Mouse (Mus musculus): ENCODE measurements around the gene Vamp8. TPM values are rescaled to one million over a fixed set of nuclear protein-coding genes. Genes with fewer than 3 reads are reported as not detected.

Gene Vamp8
- polyA plus RNA-seq (2015; fragmentation: Nextera tagmentation; extraction: Ambion mirVana): 15.3 and 16.0 TPM in 2 replicates

DNA sequence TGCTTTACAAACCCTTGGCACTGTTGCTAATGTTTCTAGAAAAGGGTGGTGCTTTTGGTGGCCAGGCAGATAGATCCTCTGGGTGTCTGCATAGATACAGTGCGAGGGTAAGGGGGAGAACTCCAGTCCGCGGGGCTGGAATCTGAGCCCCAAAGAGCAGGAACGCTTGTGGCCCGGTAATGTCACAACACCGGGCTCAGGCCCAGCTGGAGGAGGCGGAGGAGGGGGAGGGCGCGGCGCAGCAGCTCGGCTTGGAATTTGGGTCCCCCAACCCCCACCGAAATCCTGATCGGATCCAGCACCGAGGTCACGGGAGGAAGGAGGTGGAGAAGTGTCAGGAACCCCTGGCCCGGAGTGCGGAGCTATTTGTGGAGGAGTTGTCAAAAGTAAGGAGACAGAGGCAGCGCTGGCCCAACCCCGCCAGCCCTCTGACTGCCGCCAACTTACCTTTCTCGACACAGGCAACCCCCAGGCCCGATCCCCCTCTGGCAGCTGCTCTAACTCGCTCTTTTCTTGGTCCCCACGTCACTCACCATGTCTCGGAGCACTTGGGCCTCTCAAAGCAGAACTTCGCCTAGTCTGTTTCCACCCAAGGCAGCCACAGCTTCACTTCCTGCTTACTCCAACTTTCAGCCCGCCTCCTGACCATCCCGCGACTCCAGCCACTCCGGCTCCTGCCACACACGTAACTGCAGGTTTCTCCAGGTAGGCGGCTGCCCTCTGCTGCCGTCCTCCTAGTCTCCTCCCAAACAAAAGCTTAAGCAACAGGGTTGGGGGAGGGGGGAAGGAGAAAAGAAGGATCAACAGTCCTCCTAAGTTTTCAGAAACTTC lies at the start of gene Vamp8:
Vamp8 (minus strand) TSS at position 763 of the 831 bp plus-strand sequence.
- no peak for ATAC-seq
- 2% methylated on average over 33 of the region's 33 CpGs for WGBS
- H3K9ac ChIP-seq (ENCODE audit: low read depth, low read length): peak within 1 kb of the TSS; percentile 45; the same call in 1 of the 2 replicates
- no peaks in the 10 kb centered on the region for H3K36me3 ChIP-seq (ENCODE audit: control insufficient read depth, insufficient read depth, low read length)
- H3K27ac ChIP-seq (ENCODE audit: low read length): no peak within 1 kb of the TSS
- peaks cover 15% of the 10 kb centered on the region for H3K27me3 ChIP-seq (ENCODE audit: control insufficient read depth, insufficient read depth, low read depth, low read length)
- peak within 1 kb of the TSS; percentile 24 for H3K4me3 ChIP-seq (ENCODE audit: low read depth, low read length)
- H3K4me2 ChIP-seq (ENCODE audit: low read length): peak within 1 kb of the TSS; percentile 40
- 0 out of 2 replicates have a peak, but pooled peaks cover 3% of the 10 kb centered on the region for H3K4me1 ChIP-seq (ENCODE audit: control insufficient read depth, insufficient read depth, low read length)
- H3K9me3 ChIP-seq (replicated peaks; ENCODE audit: control insufficient read depth, low read length, poor library complexity, severe bottlenecking): no peaks in the 10 kb centered on the region

GRCm38 (mm10) chr6:72439355-72440185 lies 49.1 kb upstream of the Vamp8 start, which contains the start of gene Mat2a:
TSS of gene Mat2a (minus strand) at chr6:72439558.
- ATAC-seq: peak; percentile 94
- Histone ChIP-seq H3K36me3 (ENCODE audit: control insufficient read depth, insufficient read depth, low read length) (peaks cover 14% of the 10 kb centered on the region), H3K27ac (ENCODE audit: low read length) (peak within 1 kb of the TSS; percentile 100), H3K4me3 (ENCODE audit: low read depth, low read length) (peak within 1 kb of the TSS; percentile 99), H3K4me1 (ENCODE audit: control insufficient read depth, insufficient read depth, low read length) (peaks cover 34% of the 10 kb centered on the region), H3K9ac (ENCODE audit: low read depth, low read length) (peak within 1 kb of the TSS; percentile 100), H3K9me3 (replicated peaks; ENCODE audit: control insufficient read depth, low read length, poor library complexity, severe bottlenecking) (no peaks in the 10 kb centered on the region), H3K27me3 (ENCODE audit: control insufficient read depth, insufficient read depth, low read depth, low read length) (no peaks in the 10 kb centered on the region), H3K4me2 (ENCODE audit: low read length) (peak within 1 kb of the TSS; percentile 95)
- under 1% methylated on average over 69 of the region's 77 CpGs for WGBS

DNA sequence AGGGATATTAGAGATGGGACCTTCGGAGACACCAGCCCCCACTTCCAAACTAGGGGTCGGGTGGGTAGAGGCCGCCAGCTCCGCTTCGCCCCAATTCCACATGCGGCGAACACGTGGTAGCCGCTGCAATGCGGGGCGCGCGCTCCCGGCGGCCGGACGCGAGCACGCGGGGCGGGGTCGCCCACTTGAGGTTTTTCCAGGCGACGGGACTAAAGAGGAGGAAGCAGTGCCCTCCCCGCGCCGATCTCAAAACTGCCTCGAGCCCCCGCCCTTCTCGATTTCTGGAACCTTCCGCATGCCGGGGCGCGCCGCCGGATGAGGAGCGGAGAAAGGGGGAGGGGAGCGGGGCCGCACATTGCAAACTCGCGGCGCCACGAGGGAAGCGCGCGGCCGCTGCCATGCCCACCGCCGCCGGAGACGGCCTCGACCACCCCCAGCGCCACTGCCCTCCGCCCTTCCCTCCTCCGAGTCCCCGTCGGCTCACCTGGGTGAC lies 48.4 kb upstream of the Vamp8 start:
- peak overlapping the region; percentile 100 for H3K9ac ChIP-seq (ENCODE audit: low read depth, low read length)
- WGBS: under 1% methylated on average over 55 of the region's 57 CpGs
- H3K36me3 ChIP-seq (ENCODE audit: control insufficient read depth, insufficient read depth, low read length): peaks cover 19% of the 10 kb centered on the region

GRCm38 (mm10) chr6:72438226-72438625 lies 47.7 kb upstream of the Vamp8 start:
- H3K27ac ChIP-seq (ENCODE audit: low read length): peak overlapping the region; percentile 18; the same call in 1 of the 2 replicates
- no peak for ATAC-seq
- H3K4me2 ChIP-seq (ENCODE audit: low read length): peak overlapping the region; percentile 95
- H3K9me3 ChIP-seq (replicated peaks; ENCODE audit: control insufficient read depth, low read length, poor library complexity, severe bottlenecking): no peaks in the 10 kb centered on the region
- H3K36me3 ChIP-seq (ENCODE audit: control insufficient read depth, insufficient read depth, low read length): peaks cover 21% of the 10 kb centered on the region
- peaks cover 34% of the 10 kb centered on the region for H3K4me1 ChIP-seq (ENCODE audit: control insufficient read depth, insufficient read depth, low read length)
- H3K9ac ChIP-seq (ENCODE audit: low read depth, low read length): peak overlapping the region; percentile 100
- whole genome bisulfite sequencing: 1% methylated on average over 5 of the region's 5 CpGs
- peak overlapping the region; percentile 99 for H3K4me3 ChIP-seq (ENCODE audit: low read depth, low read length)
- no peaks in the 10 kb centered on the region for H3K27me3 ChIP-seq (ENCODE audit: control insufficient read depth, insufficient read depth, low read depth, low read length)

More for the DNA sequence above, 48.4 kb upstream of the Vamp8 start:
- H3K4me3 ChIP-seq (ENCODE audit: low read depth, low read length): peak overlapping the region; percentile 99
- H3K4me1 ChIP-seq (ENCODE audit: control insufficient read depth, insufficient read depth, low read length): peaks cover 34% of the 10 kb centered on the region
- peak; percentile 47 for ATAC-seq
- H3K4me2 ChIP-seq (ENCODE audit: low read length): peak overlapping the region; percentile 95
- peak overlapping the region; percentile 100 for H3K27ac ChIP-seq (ENCODE audit: low read length)
- no peaks in the 10 kb centered on the region for H3K27me3 ChIP-seq (ENCODE audit: control insufficient read depth, insufficient read depth, low read depth, low read length)
- no peaks in the 10 kb centered on the region for H3K9me3 ChIP-seq (replicated peaks; ENCODE audit: control insufficient read depth, low read length, poor library complexity, severe bottlenecking)

GRCm38 (mm10) chr6:72432153-72432552 lies 41.6 kb upstream of the Vamp8 start:
- ATAC-seq: no peak
- H3K4me1 ChIP-seq (ENCODE audit: control insufficient read depth, insufficient read depth, low read length): peaks cover 15% of the 10 kb centered on the region
- H3K9me3 ChIP-seq (replicated peaks; ENCODE audit: control insufficient read depth, low read length, poor library complexity, severe bottlenecking): no peaks in the 10 kb centered on the region
- no peak overlapping the region for H3K4me3 ChIP-seq (ENCODE audit: low read depth, low read length)
- no peak overlapping the region for H3K27ac ChIP-seq (ENCODE audit: low read length)
- no peak overlapping the region for H3K4me2 ChIP-seq (ENCODE audit: low read length)
- peaks cover 27% of the 10 kb centered on the region for H3K36me3 ChIP-seq (ENCODE audit: control insufficient read depth, insufficient read depth, low read length)
- H3K9ac ChIP-seq (ENCODE audit: low read depth, low read length): no peak overlapping the region
- H3K27me3 ChIP-seq (ENCODE audit: control insufficient read depth, insufficient read depth, low read depth, low read length): no peaks in the 10 kb centered on the region
- WGBS: 75% methylated on average over 2 of the region's 2 CpGs

GRCm38 (mm10) chr6:72430989-72431921 lies 40.8 kb upstream of the Vamp8 start:
- Histone ChIP-seq H3K36me3 (ENCODE audit: control insufficient read depth, insufficient read depth, low read length) (peaks cover 23% of the 10 kb centered on the region), H3K27ac (ENCODE audit: low read length) (peak overlapping the region; percentile 2; the same call in 1 of the 2 replicates), H3K9me3 (replicated peaks; ENCODE audit: control insufficient read depth, low read length, poor library complexity, severe bottlenecking) (no peaks in the 10 kb centered on the region), H3K4me1 (ENCODE audit: control insufficient read depth, insufficient read depth, low read length) (peaks cover 6% of the 10 kb centered on the region), H3K9ac (ENCODE audit: low read depth, low read length) (no peak overlapping the region), H3K4me3 (ENCODE audit: low read depth, low read length) (no peak overlapping the region), H3K27me3 (ENCODE audit: control insufficient read depth, insufficient read depth, low read depth, low read length) (no peaks in the 10 kb centered on the region), H3K4me2 (ENCODE audit: low read length) (no peak overlapping the region)
- ATAC-seq: no peak
- WGBS: 47% methylated on average over 5 of the region's 5 CpGs

GRCm38 (mm10) chr6:72429061-72429842 lies 38.7 kb upstream of the Vamp8 start:
- Histone ChIP-seq H3K9me3 (replicated peaks; ENCODE audit: control insufficient read depth, low read length, poor library complexity, severe bottlenecking) (no peaks in the 10 kb centered on the region), H3K27me3 (ENCODE audit: control insufficient read depth, insufficient read depth, low read depth, low read length) (no peaks in the 10 kb centered on the region), H3K4me3 (ENCODE audit: low read depth, low read length) (no peak overlapping the region), H3K4me1 (ENCODE audit: control insufficient read depth, insufficient read depth, low read length) (no peaks in the 10 kb centered on the region), H3K36me3 (ENCODE audit: control insufficient read depth, insufficient read depth, low read length) (peaks cover 28% of the 10 kb centered on the region), H3K4me2 (ENCODE audit: low read length) (no peak overlapping the region), H3K9ac (ENCODE audit: low read depth, low read length) (no peak overlapping the region), H3K27ac (ENCODE audit: low read length) (no peak overlapping the region)
- no peak for ATAC-seq
- 89% methylated on average over 21 of the region's 21 CpGs for WGBS

Data from midbrain, embryonic 16.5 days (tissue).